Mouse (Mus musculus) stomach, postnatal 0 days (tissue): ENCODE measurements at regions not wholly inside any gene's neighbourhood (a gene's known extent, or its start where the extent isn't known, plus 50 kb on each side); places are given as distances from the start of the nearest gene placed in this dataset.

Experiments used
- CTCF ChIP-seq: IDR thresholded peaks from 2 replicates; pipeline ENCODE4 v1.5.1; 2016; ENCODE audit warnings: antibody characterized with exemption, low read depth, mild to moderate bottlenecking, moderate library complexity
- EP300 ChIP-seq: optimal IDR thresholded peaks from 2 replicates; pipeline ENCODE3; 2016; ENCODE audit warnings: antibody characterized with exemption

DNA sequence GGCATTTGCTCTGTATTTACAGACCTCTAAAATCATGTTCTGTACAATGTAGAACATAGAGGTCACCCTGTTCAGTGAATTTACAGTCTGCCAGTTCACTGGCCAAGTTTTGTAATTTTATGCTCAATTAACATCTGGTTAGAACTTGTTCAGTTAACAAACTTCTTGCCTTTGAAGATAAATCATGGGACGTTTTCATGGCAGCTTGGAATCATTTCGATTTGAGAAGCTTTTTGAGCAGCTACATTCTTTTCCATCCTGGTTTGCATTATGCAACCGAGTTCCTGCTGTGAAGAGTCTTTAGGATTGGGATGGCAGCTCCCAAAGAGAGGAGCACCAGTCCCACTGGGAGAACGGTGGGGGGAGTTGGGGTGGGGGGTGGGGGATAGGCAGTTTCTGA lies 206.3 kb upstream of the Megf9 start:
- TF ChIP-seq CTCF (no peak), EP300 (no peak)
